Mouse (Mus musculus) kidney, embryonic 14.5 days (tissue): Measurements from ENCODE around the gene Mms19. TPM values are rescaled to one million over a fixed set of nuclear protein-coding genes. Genes with fewer than 3 reads are reported as not detected.
A peak's percentile ranks its signal among the peaks of the same experiment; 100 is the strongest.

Experiments
- ATAC-seq: fragments of 200-750 bp; cut with Nextera tagmentation; 2 replicates; pipeline ENCODE4 v1.8.0; 2017; ENCODE audit warnings: moderate number of reproducible peaks, mild to moderate bottlenecking, moderate TSS enrichment, moderate library complexity; ENCODE audit not compliant: low FRiP score, low TSS enrichment
- H3K27ac ChIP-seq: fragments of 300-500 bp; sonication (generic); 2 replicates; pipeline ENCODE4 v1.5.1; 2014; ENCODE audit warnings: low read depth, mild to moderate bottlenecking, low read length, moderate library complexity, mixed read lengths
- H3K27me3 ChIP-seq: fragments of 300-500 bp; sonication (generic); 2 replicates; pipeline ENCODE4 v1.6.1; 2014; ENCODE audit warnings: mild to moderate bottlenecking, low read length; ENCODE audit not compliant: control insufficient read depth, insufficient read depth
- H3K36me3 ChIP-seq: fragments of 300-500 bp; sonication (generic); 2 replicates; pipeline ENCODE4 v1.6.1; 2014; ENCODE audit warnings: low read length, mixed read lengths; ENCODE audit not compliant: control insufficient read depth, insufficient read depth
- H3K4me1 ChIP-seq: fragments of 300-500 bp; sonication (generic); 2 replicates; pipeline ENCODE4 v1.6.1; 2014; ENCODE audit warnings: low read length, mixed read lengths; ENCODE audit not compliant: control insufficient read depth, insufficient read depth
- H3K4me2 ChIP-seq: fragments of 300-500 bp; sonication (generic); replicated peaks from 2 replicates; pipeline ENCODE4 v1.6.1; 2014; ENCODE audit warnings: low read depth, mild to moderate bottlenecking, low read length
- H3K4me3 ChIP-seq: fragments of 300-500 bp; sonication (generic); 2 replicates; pipeline ENCODE4 v1.5.1; 2014; ENCODE audit warnings: mild to moderate bottlenecking, low read length
- H3K9ac ChIP-seq: fragments of 300-500 bp; sonication (generic); 2 replicates; pipeline ENCODE4 v1.6.1; 2014; ENCODE audit warnings: low read depth, mild to moderate bottlenecking, low read length, moderate library complexity
- H3K9me3 ChIP-seq: fragments of 300-500 bp; sonication (generic); 2 replicates; pipeline ENCODE4 v1.6.1; 2016; ENCODE audit warnings: low read length; ENCODE audit not compliant: control insufficient read depth
- WGBS: fragments of 180-500 bp; shearing (Covaris S2); extraction: QIAGEN DNeasy Blood & Tissue Kit; methylation state at CpG from one replicate; pipeline ENCODE4 v1.1.7; 2014; 5-methylcytosine and 5-hydroxymethylcytosine counted together
- polyA plus RNA-seq: library from polyadenylated mRNA; unstranded; fragments of >200 nt; fragmentation: Nextera tagmentation; extraction: Ambion mirVana; gene quantifications from 2 replicates; pipeline ENCODE4 v1.2.1, GENCODE M21; 2014

Gene Mms19
- polyA plus RNA-seq, 1 experiment from 2014 or later = 42.3 TPM

DNA sequence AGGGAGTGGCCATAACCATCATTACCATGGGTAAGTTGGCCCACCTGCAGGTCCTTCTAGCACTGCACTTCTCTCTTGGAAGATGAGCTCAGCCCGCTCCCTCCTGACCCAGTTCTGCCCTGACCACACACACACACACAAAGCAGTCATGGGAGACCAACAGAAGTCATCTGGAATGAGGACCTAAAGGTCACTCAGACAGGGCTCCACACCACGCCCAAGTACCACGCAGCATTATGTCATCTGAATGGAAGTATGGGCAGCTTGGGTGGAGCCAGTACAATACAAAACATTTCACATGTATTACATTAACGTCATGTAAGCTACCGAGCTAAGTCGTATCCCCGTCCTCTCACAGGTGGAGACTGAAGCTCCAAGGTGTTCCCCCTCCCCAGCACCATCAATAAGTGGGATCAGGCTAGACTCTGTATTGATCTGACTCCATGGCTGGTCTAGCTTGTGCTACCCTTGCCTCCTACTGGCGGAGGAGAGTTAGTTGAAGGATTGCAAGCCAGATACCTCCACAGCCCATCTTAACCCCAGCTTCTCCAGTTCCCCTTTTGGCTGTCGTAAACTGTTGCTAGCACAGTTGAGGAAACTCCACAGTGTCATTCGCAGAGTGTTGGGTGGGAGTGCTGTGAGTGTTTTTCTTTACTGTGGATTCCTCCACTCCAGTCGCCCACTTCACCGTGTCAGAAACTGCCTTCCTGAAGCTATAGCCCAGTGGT, 20.5 kb upstream of the Mms19 start:
- no peak overlapping the region for H3K4me2 ChIP-seq
- H3K9me3 ChIP-seq = no peaks in the 10 kb centered on the region
- 90% methylated on average over 12 of the region's 12 CpGs for WGBS

DNA sequence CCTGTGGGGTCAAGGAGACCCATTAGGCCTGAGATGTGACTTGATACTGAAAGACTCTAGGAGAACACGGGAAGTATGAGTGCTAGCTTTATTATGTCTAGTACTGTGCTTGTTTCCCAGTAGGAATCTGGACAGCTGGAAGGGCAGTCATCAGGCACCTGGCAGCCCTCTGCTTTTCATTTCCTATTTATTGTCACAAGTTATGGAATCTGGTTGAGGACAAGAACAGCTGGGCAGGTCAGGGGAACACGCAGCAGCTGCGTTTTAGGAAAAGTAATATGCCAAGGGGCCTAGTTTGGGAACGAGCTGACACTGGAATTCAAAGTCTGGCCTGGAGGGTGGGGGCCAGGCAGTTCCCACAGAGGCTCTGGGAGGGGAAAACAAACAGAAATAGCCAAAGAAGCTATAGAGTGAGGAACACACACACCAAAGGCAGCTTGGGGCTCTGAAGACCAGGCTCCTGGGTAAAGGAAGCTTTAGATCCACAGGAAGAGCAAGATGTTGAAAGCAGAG, 19.5 kb upstream of the Mms19 start:
- Histone ChIP-seq H3K27me3 (no peaks in the 10 kb centered on the region), H3K9me3 (no peaks in the 10 kb centered on the region), H3K4me3 (no peak overlapping the region), H3K4me2 (no peak overlapping the region), H3K9ac (no peak overlapping the region), H3K27ac (peak overlapping the region; percentile 83), H3K36me3 (no peaks in the 10 kb centered on the region), H3K4me1 (peaks cover 33% of the 10 kb centered on the region)
- 15% methylated on average over 4 of the region's 4 CpGs for WGBS
- ATAC-seq = peak; percentile 46; the same call in 1 of the 2 replicates

More for the DNA sequence above, 20.5 kb upstream of the Mms19 start:
- H3K36me3 ChIP-seq = no peaks in the 10 kb centered on the region
- ATAC-seq = no peak
- no peak overlapping the region for H3K9ac ChIP-seq
- peaks cover 32% of the 10 kb centered on the region for H3K4me1 ChIP-seq
- no peaks in the 10 kb centered on the region for H3K27me3 ChIP-seq
- peak overlapping the region; percentile 83 for H3K27ac ChIP-seq
- no peak overlapping the region for H3K4me3 ChIP-seq

GRCm38 (mm10) chr19:41999688-42000283, 18.8 kb upstream of the Mms19 start:
- ATAC-seq = no peak
- WGBS = 86% methylated on average over 4 of the region's 4 CpGs
- H3K27me3 ChIP-seq = no peaks in the 10 kb centered on the region
- H3K36me3 ChIP-seq = no peaks in the 10 kb centered on the region
- H3K4me3 ChIP-seq = no peak overlapping the region
- H3K4me1 ChIP-seq = peaks cover 35% of the 10 kb centered on the region
- no peak overlapping the region for H3K4me2 ChIP-seq
- peak overlapping the region; percentile 83; the same call in 1 of the 2 replicates for H3K27ac ChIP-seq
- H3K9me3 ChIP-seq = no peaks in the 10 kb centered on the region
- H3K9ac ChIP-seq = no peak overlapping the region

DNA sequence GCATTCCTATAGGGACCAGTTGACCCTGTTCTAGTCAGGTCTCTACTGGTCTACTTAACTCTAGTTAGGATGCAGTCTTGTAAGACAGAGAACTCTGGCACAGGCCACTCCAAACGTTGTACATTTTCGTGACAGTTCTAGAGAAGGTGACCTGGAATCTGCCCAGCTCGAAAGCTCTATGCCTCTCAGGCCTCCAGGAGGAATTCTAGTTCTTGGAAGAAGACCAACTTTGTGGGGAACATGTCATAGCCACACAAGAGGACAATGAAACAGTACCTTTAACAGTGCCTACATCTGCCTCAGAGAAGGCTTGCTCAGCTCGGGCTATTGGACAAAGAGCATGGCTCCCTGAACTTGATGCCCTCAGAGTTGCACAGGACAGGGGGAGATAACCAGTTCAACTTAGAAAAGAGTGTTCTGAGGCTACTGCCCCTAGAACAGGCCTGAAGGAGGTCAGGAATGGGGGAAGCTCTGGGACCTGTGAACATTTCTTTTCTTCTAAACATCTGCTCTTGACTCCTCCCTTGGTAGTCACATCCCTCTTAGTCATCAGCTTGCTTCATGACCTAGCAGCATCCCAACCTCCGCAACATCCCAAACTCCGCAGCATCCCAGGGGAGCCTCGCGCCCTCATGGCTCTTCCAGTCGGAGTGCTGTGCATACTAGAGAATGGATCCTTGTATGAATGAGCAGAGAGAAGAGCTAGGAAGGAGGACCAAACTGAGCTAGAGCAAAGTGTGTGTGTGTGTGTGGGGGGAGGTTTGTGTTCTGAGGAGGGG, 18.0 kb upstream of the Mms19 start:
- 85% methylated on average over 9 of the region's 9 CpGs for WGBS
- Histone ChIP-seq H3K9me3 (no peaks in the 10 kb centered on the region), H3K36me3 (no peaks in the 10 kb centered on the region), H3K4me2 (no peak overlapping the region), H3K27me3 (no peaks in the 10 kb centered on the region), H3K4me1 (peaks cover 44% of the 10 kb centered on the region), H3K9ac (no peak overlapping the region), H3K27ac (no peak overlapping the region), H3K4me3 (no peak overlapping the region)
- ATAC-seq = no peak

DNA sequence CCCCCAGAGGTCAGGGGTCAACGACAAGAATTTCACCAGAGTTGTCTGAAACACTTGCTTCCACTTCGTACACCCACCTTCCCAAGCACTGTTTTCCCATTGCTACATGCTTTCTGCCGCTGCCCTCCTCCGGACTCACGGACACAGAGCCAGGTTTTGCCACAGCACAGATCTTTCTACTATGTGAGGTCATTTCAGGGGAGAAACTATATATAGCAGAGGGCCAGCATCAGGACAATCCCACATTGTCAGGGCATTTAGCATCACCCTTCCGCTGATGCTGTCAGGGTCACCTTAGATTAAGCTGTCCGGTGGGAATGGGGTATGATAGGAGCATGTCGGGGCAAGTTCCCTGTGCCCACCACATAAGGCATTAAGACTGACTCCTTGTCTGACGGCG, 16.1 kb upstream of the Mms19 start:
- peaks cover 61% of the 10 kb centered on the region for H3K4me1 ChIP-seq
- no peak overlapping the region for H3K9ac ChIP-seq
- H3K4me2 ChIP-seq = no peak overlapping the region
- no peak overlapping the region for H3K27ac ChIP-seq
- H3K27me3 ChIP-seq = no peaks in the 10 kb centered on the region
- H3K4me3 ChIP-seq = no peak overlapping the region
- H3K9me3 ChIP-seq = no peaks in the 10 kb centered on the region
- 62% methylated on average over 10 of the region's 10 CpGs for WGBS
- no peak for ATAC-seq
- no peaks in the 10 kb centered on the region for H3K36me3 ChIP-seq

DNA sequence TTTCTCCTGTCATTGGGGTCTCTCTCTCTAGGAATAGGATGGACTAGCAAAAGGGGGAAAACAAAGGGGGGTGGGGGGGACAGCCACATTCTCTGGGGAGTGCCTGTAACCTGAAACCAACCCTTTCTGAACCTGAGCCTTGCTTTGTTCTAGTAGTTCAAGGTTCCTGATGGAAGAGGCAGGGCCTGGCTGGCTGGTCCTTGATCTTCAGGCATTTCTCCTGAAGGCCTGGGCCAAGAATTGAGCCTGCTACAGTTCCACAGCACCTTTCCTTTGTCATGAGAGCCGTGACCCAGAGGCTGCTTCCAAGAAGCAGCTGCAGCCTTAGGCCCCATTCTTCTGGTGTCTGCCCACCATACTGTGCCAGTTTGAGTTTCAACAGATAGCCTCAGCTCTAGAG, 14.5 kb upstream of the Mms19 start:
- Histone ChIP-seq H3K9ac (no peak overlapping the region), H3K27me3 (no peaks in the 10 kb centered on the region), H3K4me3 (no peak overlapping the region), H3K4me1 (peaks cover 60% of the 10 kb centered on the region), H3K9me3 (no peaks in the 10 kb centered on the region), H3K36me3 (no peaks in the 10 kb centered on the region), H3K27ac (peak overlapping the region; percentile 78), H3K4me2 (no peak overlapping the region)
- 17% methylated on average over 1 of the region's 1 CpGs for WGBS
- ATAC-seq = no peak

DNA sequence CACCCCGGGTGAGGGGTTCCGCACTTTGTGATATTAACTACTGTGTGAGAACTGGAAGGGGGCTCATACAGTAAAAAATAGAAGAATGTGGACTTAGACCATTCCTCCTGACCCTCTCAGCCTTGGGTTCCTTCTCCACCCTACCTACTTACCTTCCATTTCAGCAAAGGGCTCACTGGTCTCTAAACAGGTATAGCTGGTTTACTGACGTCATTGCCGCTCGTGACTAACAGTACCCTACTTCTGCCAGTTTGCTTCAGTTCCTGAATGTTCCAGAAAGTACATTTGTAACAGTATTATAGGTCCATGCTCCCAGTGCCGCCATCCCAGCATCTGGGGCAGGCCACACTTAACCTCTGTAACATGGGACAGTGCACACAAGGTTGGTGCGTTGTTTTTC, 13.1 kb upstream of the Mms19 start:
- H3K4me3 ChIP-seq = no peak overlapping the region
- no peak overlapping the region for H3K4me2 ChIP-seq
- no peaks in the 10 kb centered on the region for H3K9me3 ChIP-seq
- H3K27me3 ChIP-seq = no peaks in the 10 kb centered on the region
- no peak for ATAC-seq
- H3K4me1 ChIP-seq = peaks cover 57% of the 10 kb centered on the region
- H3K27ac ChIP-seq = peak overlapping the region; percentile 62; the same call in 1 of the 2 replicates
- H3K9ac ChIP-seq = no peak overlapping the region
- H3K36me3 ChIP-seq = no peaks in the 10 kb centered on the region
- WGBS = 72% methylated on average over 7 of the region's 7 CpGs

GRCm38 (mm10) chr19:41993484-41993883, 12.5 kb upstream of the Mms19 start:
- no peaks in the 10 kb centered on the region for H3K9me3 ChIP-seq
- peaks cover 57% of the 10 kb centered on the region for H3K4me1 ChIP-seq
- peak; percentile 22; the same call in 1 of the 2 replicates for ATAC-seq
- no peaks in the 10 kb centered on the region for H3K36me3 ChIP-seq
- 42% methylated on average over 6 of the region's 6 CpGs for WGBS
- H3K27ac ChIP-seq = peak overlapping the region; percentile 30; the same call in 1 of the 2 replicates
- H3K27me3 ChIP-seq = no peaks in the 10 kb centered on the region
- no peak overlapping the region for H3K9ac ChIP-seq
- no peak overlapping the region for H3K4me2 ChIP-seq
- H3K4me3 ChIP-seq = no peak overlapping the region
